21 mouse cellular contexts compared by ENCODE assay signal in genomic region chr16:35602529-35602928, GRCm38 (mm10).
DNase-seq lines count a peak whose midpoint lies in the region; ATAC-seq and TF ChIP-seq lines count a peak whose summit lies in the region.
"Had no signal": no experiment of that assay in that cellular context is flagged by ENCODE, and none has a peak within 500 bp of the region (broad histone marks: within the 10 kb centered on the region; RNA-seq: fewer than 3 reads in every experiment).

No protein-coding gene starts in this region.

- peaks cover 3 to 10% of the 10 kb centered on the region in 2 experiments; a peak in 3 of 4 replicates for H3K4me1 ChIP-seq in CH12.LX (ENCODE audit: control insufficient read depth in 1 of 2, insufficient read depth in 2 of 2)
- H3K4me1 ChIP-seq: liver, embryonic 15.5 days; stomach, embryonic 15.5 days had no signal

- H3K27ac ChIP-seq in CH12.LX (ENCODE audit: insufficient read depth, low read depth), result no peak overlapping the region
- H3K27ac ChIP-seq: kidney, postnatal 0 days; left cerebral cortex, adult 2 months; limb, embryonic 15.5 days; liver, embryonic 15.5 days; stomach, embryonic 15.5 days had no signal

- TF ChIP-seq RAD21 in CH12.LX (IDR thresholded peaks at IDR 0.05; ENCODE audit: low read depth, low read length), result no peak

- TF ChIP-seq EP300 in CH12.LX (IDR thresholded peaks at IDR 0.05; ENCODE audit: low read length), result no peak

- no peaks in the 10 kb centered on the region for H3K79me2 ChIP-seq in CH12.LX (replicated peaks; ENCODE audit: control insufficient read depth, extremely low read depth, insufficient read depth, poor library complexity, severe bottlenecking)

- H3K9ac ChIP-seq in CH12.LX (ENCODE audit: insufficient read depth, low read depth), result no peak overlapping the region
- H3K9ac ChIP-seq: forebrain, embryonic 12.5 days; heart, embryonic 12.5 days; limb, embryonic 15.5 days; liver, embryonic 15.5 days; stomach, embryonic 15.5 days had no signal

- no peak overlapping the region for H3K4me2 ChIP-seq in CH12.LX (ENCODE audit: insufficient read depth, low read depth, poor library complexity, severe bottlenecking)
- H3K4me2 ChIP-seq: forebrain, embryonic 12.5 days; limb, embryonic 15.5 days; liver, embryonic 15.5 days; stomach, embryonic 15.5 days had no signal

- DNase-seq in frontal cortex, postnatal 25 days (ENCODE audit: low spot score in 2 of 2), result no peak
- DNase-seq in left cerebral cortex, adult 11 months (ENCODE audit: low spot score), result peak; percentile 25
- DNase-seq in left cerebral cortex, postnatal 10 days (ENCODE audit: extremely low spot score in 1 of 2, low spot score in 2 of 2), result no peak
- DNase-seq in CH12.LX (ENCODE audit: extremely low read depth), result no peak
- peak; percentile 57 to 63 for DNase-seq in left cerebral cortex, postnatal 36 days (ENCODE audit: low spot score in 2 of 2)
- DNase-seq in gastrocnemius, postnatal 4 days (ENCODE audit: low spot score in 2 of 2), result no peak
- DNase-seq in spleen, postnatal 10 days (ENCODE audit: low spot score in 2 of 2), result no peak
- DNase-seq: cerebellum, adult 8-10 months; heart, adult 11 months; heart, postnatal 14 days; kidney, adult 18-20 months; thymus, adult 18-20 months had no signal

- no peak for TF ChIP-seq POLR2A in CH12.LX (IDR thresholded peaks at IDR 0.05; ENCODE audit: low read depth, low read length)

- dilution Hi-C loops in CH12.LX (cut with MboI; ENCODE audit: extremely low pct_ligation_motif_present, extremely low pct_unique_long_range_greater_than_20kb, low sequenced_read_pairs), result no loop called here

- peaks cover 93% of the 10 kb centered on the region for H3K27me3 ChIP-seq in CH12.LX (replicated peaks)
- H3K27me3 ChIP-seq: forebrain, embryonic 12.5 days; stomach, embryonic 15.5 days had no signal

- peak; percentile 58 for ATAC-seq in frontal cortex, adult (ENCODE audit: low TSS enrichment)
- ATAC-seq: midbrain, embryonic 16.5 days had no signal

- no peaks in the 10 kb centered on the region for H3K9me3 ChIP-seq in CH12.LX (replicated peaks; ENCODE audit: low read length)
- H3K9me3 ChIP-seq: forebrain, embryonic 12.5 days; heart, embryonic 12.5 days; limb, embryonic 15.5 days; liver, embryonic 15.5 days; stomach, embryonic 15.5 days had no signal

- no peaks in the 10 kb centered on the region for H3K36me3 ChIP-seq in CH12.LX (replicated peaks in 1 of 2; ENCODE audit: control insufficient read depth in 1 of 2, insufficient read depth in 1 of 2, low read length in 1 of 2)
- H3K36me3 ChIP-seq: forebrain, embryonic 12.5 days; heart, embryonic 12.5 days; limb, embryonic 15.5 days; liver, embryonic 15.5 days; stomach, embryonic 15.5 days had no signal

- no peak overlapping the region for H3K4me3 ChIP-seq in CH12.LX (replicated peaks in 1 of 3; ENCODE audit: low read depth in 2 of 3, low read length in 2 of 3, poor library complexity in 1 of 3)
- H3K4me3 ChIP-seq: forebrain, embryonic 12.5 days; heart, embryonic 12.5 days; left cerebral cortex, adult 2 months; limb, embryonic 15.5 days; liver, embryonic 15.5 days; stomach, embryonic 15.5 days had no signal

- no peak for TF ChIP-seq CTCF in CH12.LX (conservative IDR thresholded peaks at IDR 0.05 in 1 of 2, IDR thresholded peaks at IDR 0.05 in 1 of 2; ENCODE audit: low read depth in 2 of 2, low read length in 2 of 2)

- in situ Hi-C loops in CH12.LX (cut with MboI; ENCODE audit: low pct_ligation_motif_present, low pct_unique_long_range_greater_than_20kb, low sequenced_read_pairs), result no loop called here

- intact Hi-C loops in left cerebral cortex, postnatal 10 days (cut with DNase I), result no loop called here
- intact Hi-C loops in left cerebral cortex, postnatal 36 days (cut with DNase I), result no loop called here

TF ChIP-seq in CH12.LX, 34 proteins besides CTCF, POLR2A, EP300 and RAD21:
- TF ChIP-seq BHLHE40 (IDR thresholded peaks at IDR 0.05; ENCODE audit: low read depth, low read length) (0 out of 2 replicates have a peak, but pooled peaks have one; percentile 21), TBP (conservative IDR thresholded peaks at IDR 0.05; ENCODE audit: low read depth, low read length) (no peak), NELFE (IDR thresholded peaks at IDR 0.05; ENCODE audit: low read depth, low read length) (no peak), ZC3H11A (IDR thresholded peaks at IDR 0.05; ENCODE audit: low read depth, low read length) (no peak), MXI1 (IDR thresholded peaks at IDR 0.05; ENCODE audit: low read depth, low read length) (no peak), USF1 (IDR thresholded peaks at IDR 0.05; ENCODE audit: low read depth, low read length) (peak; percentile 10; the same call in 1 of the 2 replicates), ZNF384 (IDR thresholded peaks at IDR 0.05; ENCODE audit: low read depth, low read length) (no peak), NRF1 (IDR thresholded peaks at IDR 0.05; ENCODE audit: low read depth, low read length) (no peak), MAZ (IDR thresholded peaks at IDR 0.05; ENCODE audit: low read depth, low read length) (no peak), MAX (IDR thresholded peaks at IDR 0.05; ENCODE audit: low read length) (no peak), ELF1 (IDR thresholded peaks at IDR 0.05; ENCODE audit: low read depth, low read length) (no peak), E2F4 (IDR thresholded peaks at IDR 0.05; ENCODE audit: insufficient replicate concordance, low read depth, low read length) (no peak), HCFC1 (IDR thresholded peaks at IDR 0.05; ENCODE audit: low read depth, low read length) (no peak), MEF2A (IDR thresholded peaks at IDR 0.05; ENCODE audit: borderline replicate concordance, low read depth, low read length) (no peak), SIN3A (IDR thresholded peaks at IDR 0.05; ENCODE audit: low read length) (no peak), PAX5 (IDR thresholded peaks at IDR 0.05; ENCODE audit: low read length) (no peak), ETS1 (conservative IDR thresholded peaks at IDR 0.05; ENCODE audit: low read depth, low read length) (no peak)

Comparison
In these comparisons a context has a peak if more than half of its experiments do, and no peak if none do; other contexts are left out.
1. DNase-seq: peak in left cerebral cortex, adult 11 months (single experiment) and left cerebral cortex, postnatal 36 days (2 of 2); none in frontal cortex, postnatal 25 days (0 of 2), left cerebral cortex, postnatal 10 days (0 of 2), CH12.LX (single experiment), gastrocnemius, postnatal 4 days (0 of 2) and spleen, postnatal 10 days (0 of 2).